Mouse (Mus musculus) thymus, postnatal 14 days (tissue): ENCODE data around the gene Kcnq1.

Experiments used
- DNase-seq: peaks from one replicate; pipeline ENCODE4 v3.0.0; 2021

Gene Kcnq1

DNA sequence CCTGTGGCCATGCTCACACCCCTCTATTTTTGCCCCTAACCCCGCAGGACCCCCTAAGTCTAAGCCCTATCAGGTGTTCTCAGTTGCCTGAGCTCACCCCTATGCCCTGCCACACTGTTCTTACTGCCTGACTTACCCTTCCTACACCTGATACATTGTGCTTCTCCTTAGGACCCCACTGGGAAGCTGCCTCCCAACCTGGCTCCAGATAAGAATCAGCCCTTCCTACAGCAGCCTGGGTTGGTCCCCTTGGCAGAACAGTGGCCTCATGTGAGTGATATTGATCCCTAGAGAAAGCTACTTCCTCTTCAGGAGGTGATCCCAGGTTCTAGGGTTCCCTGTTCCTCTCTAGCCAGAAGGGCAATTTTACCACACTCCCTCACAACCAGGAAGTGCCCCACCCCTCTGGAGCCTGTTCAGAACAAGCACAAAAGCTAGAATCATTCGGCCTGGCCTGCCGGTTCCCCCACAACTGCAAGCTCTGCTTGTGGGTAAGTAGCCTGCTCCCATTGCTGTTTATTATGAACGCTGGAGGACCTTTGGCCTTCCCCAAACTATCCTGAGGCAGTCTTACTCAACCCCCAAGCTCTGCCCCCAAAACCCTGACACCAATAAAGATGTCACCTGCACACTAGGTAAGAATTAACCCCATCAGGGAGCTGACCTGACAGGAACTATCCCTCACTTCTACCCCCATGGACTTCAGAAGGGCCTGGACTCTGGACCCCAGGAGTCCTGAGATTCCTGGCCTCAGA, 367.4 kb downstream of the Kcnq1 start, which contains the start of gene Slc22a18:
TSS of gene Slc22a18 (plus strand) at position 390 of the 755 bp plus-strand sequence.
- no peak for DNase-seq

DNA sequence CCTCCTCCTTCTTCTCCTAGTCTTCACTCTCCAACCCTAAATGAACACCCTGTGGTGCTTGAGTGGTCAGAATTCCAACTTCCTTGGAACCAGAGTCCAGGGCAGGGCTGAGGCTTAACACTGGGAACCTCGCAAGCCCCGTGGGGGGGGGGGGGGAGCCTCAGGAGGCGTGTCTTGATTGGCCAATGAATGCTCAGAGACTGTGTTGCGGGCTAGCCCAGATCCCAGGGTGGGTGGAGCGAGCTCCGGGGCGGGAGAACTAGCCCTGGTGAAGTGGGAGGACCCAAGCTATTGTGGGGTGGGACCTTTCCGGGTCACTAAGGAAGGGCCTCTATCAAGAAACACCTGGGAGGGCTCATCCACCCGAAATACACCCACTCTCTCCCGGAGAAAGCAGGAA, 368.6 kb downstream of the Kcnq1 start:
- DNase-seq, result no peak

DNA sequence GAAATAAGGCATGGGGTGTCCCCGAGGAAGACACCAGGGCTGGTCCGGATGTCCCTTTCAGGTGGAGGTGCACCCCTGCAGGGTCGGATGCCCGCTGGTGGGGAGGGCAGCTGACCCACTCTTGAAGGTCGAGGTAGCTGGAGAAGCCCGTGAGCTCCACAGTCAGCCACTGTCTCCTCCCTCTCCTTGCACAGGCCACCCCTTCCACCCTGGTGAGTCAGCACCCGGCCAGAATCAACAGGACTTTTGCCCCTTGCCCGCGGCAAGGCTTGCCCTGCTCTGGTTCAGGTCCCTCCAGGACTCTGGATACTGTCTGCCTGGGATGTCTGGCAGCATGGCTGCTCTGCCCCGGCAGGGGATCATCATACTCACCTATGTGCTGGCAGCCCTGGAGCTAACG, 369.7 kb downstream of the Kcnq1 start:
- DNase-seq, result no peak
